Mouse (Mus musculus): ENCODE measurements at regions not wholly inside any gene's neighbourhood (a gene's known extent, or its start where the extent isn't known, plus 50 kb on each side); places are given as distances from the start of the nearest gene placed in this dataset.

GRCm38 (mm10) chr6:13964013-13964412 is 92.7 kb upstream of the 2610001J05Rik start:
- no peak overlapping the region for H3K9ac ChIP-seq (ENCODE audit: low read length)
- H3K27me3 ChIP-seq (ENCODE audit: control insufficient read depth, insufficient read depth, low read length): no peaks in the 10 kb centered on the region
- DNase-seq (ENCODE audit: low spot score): no peak
- no peaks in the 10 kb centered on the region for H3K9me3 ChIP-seq (ENCODE audit: control insufficient read depth, low read length)
- H3K27ac ChIP-seq (replicated peaks): no peak overlapping the region
- TF ChIP-seq CTCF (IDR thresholded peaks at IDR 0.05; ENCODE audit: low read depth): no peak
- no peak for TF ChIP-seq EP300 (optimal IDR thresholded peaks at IDR 0.05)
- H3K4me2 ChIP-seq (replicated peaks; ENCODE audit: low read depth): no peak overlapping the region
- WGBS: 86% methylated on average over 2 of the region's 2 CpGs
- H3K4me3 ChIP-seq (ENCODE audit: low read depth, low read length): no peak overlapping the region
- ATAC-seq (ENCODE audit: low FRiP score, low TSS enrichment): no peak
- no peaks in the 10 kb centered on the region for H3K4me1 ChIP-seq (replicated peaks; ENCODE audit: control insufficient read depth, insufficient read depth)
- no peaks in the 10 kb centered on the region for H3K36me3 ChIP-seq (ENCODE audit: control insufficient read depth, insufficient read depth, low read length)

GRCm38 (mm10) chr6:13949640-13950039 is 78.3 kb upstream of the 2610001J05Rik start:
- H3K4me3 ChIP-seq (ENCODE audit: low read depth, low read length): no peak overlapping the region
- ATAC-seq (ENCODE audit: low FRiP score, low TSS enrichment) (no peak), DNase-seq (ENCODE audit: low spot score) (no peak)
- WGBS: 65% methylated on average over 4 of the region's 4 CpGs
- no peak overlapping the region for H3K9ac ChIP-seq (ENCODE audit: low read length)
- no peaks in the 10 kb centered on the region for H3K27me3 ChIP-seq (ENCODE audit: control insufficient read depth, insufficient read depth, low read length)
- H3K4me2 ChIP-seq (replicated peaks; ENCODE audit: low read depth): no peak overlapping the region
- H3K4me1 ChIP-seq (replicated peaks; ENCODE audit: control insufficient read depth, insufficient read depth): no peaks in the 10 kb centered on the region
- no peaks in the 10 kb centered on the region for H3K36me3 ChIP-seq (ENCODE audit: control insufficient read depth, insufficient read depth, low read length)
- H3K27ac ChIP-seq (replicated peaks): no peak overlapping the region
- TF ChIP-seq CTCF (IDR thresholded peaks at IDR 0.05; ENCODE audit: low read depth) (no peak), EP300 (optimal IDR thresholded peaks at IDR 0.05) (no peak)
- no peaks in the 10 kb centered on the region for H3K9me3 ChIP-seq (ENCODE audit: control insufficient read depth, low read length)

GRCm38 (mm10) chr6:13920809-13921760 is 49.8 kb upstream of the 2610001J05Rik start:
- ATAC-seq (ENCODE audit: low FRiP score, low TSS enrichment): no peak

More at GRCm38 (mm10) chr6:13920809-13921760, 49.8 kb upstream of the 2610001J05Rik start:
- 72% methylated on average over 9 of the region's 9 CpGs for WGBS
- no peak for DNase-seq (ENCODE audit: low spot score)
- Histone ChIP-seq H3K4me3 (ENCODE audit: low read depth, low read length) (no peak overlapping the region), H3K27ac (replicated peaks) (no peak overlapping the region), H3K4me2 (replicated peaks; ENCODE audit: low read depth) (no peak overlapping the region), H3K4me1 (replicated peaks; ENCODE audit: control insufficient read depth, insufficient read depth) (no peaks in the 10 kb centered on the region), H3K36me3 (ENCODE audit: control insufficient read depth, insufficient read depth, low read length) (no peaks in the 10 kb centered on the region), H3K9me3 (ENCODE audit: control insufficient read depth, low read length) (no peaks in the 10 kb centered on the region), H3K9ac (ENCODE audit: low read length) (no peak overlapping the region), H3K27me3 (ENCODE audit: control insufficient read depth, insufficient read depth, low read length) (no peaks in the 10 kb centered on the region)
- no peak for TF ChIP-seq CTCF (IDR thresholded peaks at IDR 0.05; ENCODE audit: low read depth)
- no peak for TF ChIP-seq EP300 (optimal IDR thresholded peaks at IDR 0.05)

Measured in stomach, postnatal 0 days (tissue).